Mouse (Mus musculus): ENCODE results near the gene Shc2. TPM values are rescaled to one million over a fixed set of nuclear protein-coding genes. Genes with fewer than 3 reads are reported as not detected.

The Shc2 gene
- polyA plus RNA-seq, 1 experiment from 2014 or later = 26.2 TPM

DNA sequence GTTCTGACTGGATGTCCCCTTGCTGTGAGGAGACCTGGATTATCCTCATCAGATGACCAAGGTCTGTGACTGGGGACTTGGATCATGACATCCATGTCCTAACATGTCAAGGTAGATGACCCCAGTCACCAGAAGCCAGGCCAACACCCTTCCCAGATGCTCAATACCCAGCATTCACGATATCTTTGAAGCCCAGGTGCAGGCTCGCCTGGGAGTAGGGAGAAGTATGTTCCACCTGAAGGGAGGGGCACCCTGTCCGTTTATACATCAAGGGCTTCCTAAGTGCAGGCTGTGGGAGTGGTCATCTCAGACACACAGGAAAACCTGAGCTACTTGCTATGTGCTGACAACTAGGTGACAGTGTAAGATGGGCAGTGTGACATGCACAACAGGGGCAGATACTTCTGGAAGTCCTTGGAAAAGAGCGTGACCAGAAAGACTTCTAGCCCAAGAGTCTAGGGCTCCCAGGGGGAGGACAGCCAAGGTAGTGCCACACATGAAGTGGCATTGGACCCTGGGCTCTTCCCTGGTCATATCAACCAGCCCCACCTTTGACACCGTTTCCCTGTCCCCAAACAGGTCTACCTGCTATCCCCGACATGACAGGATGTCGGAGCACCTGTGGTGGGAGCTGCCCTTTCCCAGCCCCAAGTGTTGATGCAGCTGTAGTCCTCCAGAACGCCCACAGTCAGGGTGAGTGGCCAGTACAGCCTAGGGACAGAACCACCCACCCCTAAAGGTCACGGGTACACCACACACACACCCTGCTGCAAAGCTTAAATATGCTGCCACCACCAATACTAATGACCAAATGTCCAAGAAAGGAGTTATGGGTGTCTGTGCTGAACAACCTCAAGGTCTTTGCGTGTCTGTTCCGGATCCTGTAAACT, 43.1 kb upstream of the Shc2 start:
- Histone ChIP-seq H3K9me3 (no peaks in the 10 kb centered on the region), H3K4me1 (peaks cover 15% of the 10 kb centered on the region), H3K36me3 (peaks cover 21% of the 10 kb centered on the region), H3K9ac (peak overlapping the region; percentile 36; the same call in 1 of the 2 replicates), H3K27me3 (no peaks in the 10 kb centered on the region), H3K27ac (peak overlapping the region; percentile 80), H3K4me2 (replicated peaks) (peak overlapping the region; percentile 63), H3K4me3 (peak overlapping the region; percentile 84)
- ATAC-seq (ENCODE audit: insufficient number of reproducible peaks, insufficient read depth, low FRiP score, low TSS enrichment) = peak; percentile 1; the same call in 1 of the 2 replicates
- 41% methylated on average over 11 of the region's 11 CpGs for WGBS

DNA sequence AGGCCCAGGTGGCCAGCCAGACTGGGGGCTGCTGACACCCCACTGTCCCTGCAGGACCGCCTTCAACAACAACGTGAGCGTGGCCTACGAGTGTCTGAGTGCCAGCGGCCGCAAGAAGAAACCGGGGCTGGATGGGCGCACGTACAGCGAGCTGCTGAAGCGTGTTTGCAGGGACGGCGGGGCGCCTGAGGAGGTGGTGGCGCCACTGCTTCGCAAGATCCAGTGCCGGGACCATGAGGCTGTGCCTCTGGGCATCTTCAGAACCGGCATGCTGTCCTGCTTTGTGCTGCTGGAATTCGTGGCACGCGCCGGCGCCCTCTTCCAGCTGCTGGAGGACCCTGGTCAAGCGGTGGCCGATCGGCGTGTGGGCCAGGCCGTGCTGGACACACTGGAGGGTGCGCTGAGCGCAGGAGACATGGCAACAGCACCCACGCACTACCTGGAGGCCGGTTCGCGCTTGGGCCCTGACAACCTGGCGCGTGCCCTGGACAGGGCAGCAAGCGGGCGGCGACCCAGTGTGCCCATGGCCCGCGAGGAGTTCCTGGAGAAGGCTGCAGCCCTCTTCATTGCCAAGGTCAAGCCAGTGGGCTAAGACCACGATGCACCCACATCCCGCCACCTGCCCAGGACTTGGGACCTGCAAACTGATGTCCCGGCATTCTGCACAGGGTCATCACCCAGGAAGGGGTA, 37.8 kb upstream of the Shc2 start:
- no peaks in the 10 kb centered on the region for H3K27me3 ChIP-seq
- H3K4me2 ChIP-seq (replicated peaks) = no peak overlapping the region
- H3K27ac ChIP-seq = no peak overlapping the region
- H3K4me3 ChIP-seq = no peak overlapping the region
- no peak overlapping the region for H3K9ac ChIP-seq
- peaks cover 8% of the 10 kb centered on the region for H3K4me1 ChIP-seq
- 52% methylated on average over 44 of the region's 44 CpGs for WGBS
- ATAC-seq (ENCODE audit: insufficient number of reproducible peaks, insufficient read depth, low FRiP score, low TSS enrichment) = no peak
- H3K9me3 ChIP-seq = no peaks in the 10 kb centered on the region
- H3K36me3 ChIP-seq = peaks cover 15% of the 10 kb centered on the region

DNA sequence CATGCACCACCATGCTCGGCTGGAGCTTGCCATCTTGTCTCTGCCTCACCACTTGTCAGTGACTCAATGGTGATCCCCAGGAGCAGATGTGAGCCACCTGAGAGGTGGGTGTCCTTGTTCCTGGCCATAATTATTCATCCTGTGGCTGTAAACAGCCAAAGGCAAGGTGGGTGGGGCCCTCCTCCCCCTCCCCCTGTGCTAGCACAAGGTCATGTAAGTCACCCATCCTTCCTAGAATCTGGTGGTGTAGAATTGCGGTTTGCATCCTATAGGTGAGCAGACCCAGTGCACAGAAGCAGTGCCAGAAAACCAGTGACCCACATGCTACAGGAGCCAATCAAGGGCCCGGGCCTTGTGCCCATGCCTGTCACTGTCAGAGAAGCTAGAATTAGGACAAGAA, 35.3 kb upstream of the Shc2 start:
- H3K4me3 ChIP-seq = no peak overlapping the region
- no peak overlapping the region for H3K4me2 ChIP-seq (replicated peaks)
- H3K27me3 ChIP-seq = no peaks in the 10 kb centered on the region
- no peak for ATAC-seq (ENCODE audit: insufficient number of reproducible peaks, insufficient read depth, low FRiP score, low TSS enrichment)
- 90% methylated on average over 3 of the region's 3 CpGs for WGBS
- no peak overlapping the region for H3K9ac ChIP-seq
- peaks cover 15% of the 10 kb centered on the region for H3K36me3 ChIP-seq
- no peak overlapping the region for H3K27ac ChIP-seq
- no peaks in the 10 kb centered on the region for H3K9me3 ChIP-seq
- peaks cover 13% of the 10 kb centered on the region for H3K4me1 ChIP-seq

DNA sequence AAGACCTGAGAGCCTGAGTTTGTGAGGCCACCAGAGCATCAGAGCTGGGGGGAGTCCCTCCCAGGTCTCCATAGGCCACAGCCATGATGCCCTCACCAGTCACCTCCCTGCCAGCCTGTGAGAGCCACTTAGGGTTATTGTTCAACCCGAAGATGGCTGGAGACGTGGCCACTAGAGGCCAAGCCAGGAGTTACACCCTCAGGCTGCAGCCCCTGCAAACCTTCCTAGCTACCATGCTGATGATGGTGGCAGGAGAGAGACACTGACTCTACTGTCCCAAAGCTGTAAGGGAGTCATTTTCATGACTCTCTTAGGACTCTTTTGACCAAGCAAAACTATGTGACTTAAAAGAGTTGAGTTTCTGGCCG, 34.4 kb upstream of the Shc2 start:
- Histone ChIP-seq H3K27me3 (no peaks in the 10 kb centered on the region), H3K27ac (no peak overlapping the region), H3K4me1 (peaks cover 13% of the 10 kb centered on the region), H3K9me3 (no peaks in the 10 kb centered on the region), H3K4me2 (replicated peaks) (no peak overlapping the region; the same call in 1 of the 2 replicates), H3K36me3 (peaks cover 15% of the 10 kb centered on the region), H3K9ac (no peak overlapping the region), H3K4me3 (no peak overlapping the region)
- WGBS = 66% methylated on average over 3 of the region's 3 CpGs
- no peak for ATAC-seq (ENCODE audit: insufficient number of reproducible peaks, insufficient read depth, low FRiP score, low TSS enrichment)

DNA sequence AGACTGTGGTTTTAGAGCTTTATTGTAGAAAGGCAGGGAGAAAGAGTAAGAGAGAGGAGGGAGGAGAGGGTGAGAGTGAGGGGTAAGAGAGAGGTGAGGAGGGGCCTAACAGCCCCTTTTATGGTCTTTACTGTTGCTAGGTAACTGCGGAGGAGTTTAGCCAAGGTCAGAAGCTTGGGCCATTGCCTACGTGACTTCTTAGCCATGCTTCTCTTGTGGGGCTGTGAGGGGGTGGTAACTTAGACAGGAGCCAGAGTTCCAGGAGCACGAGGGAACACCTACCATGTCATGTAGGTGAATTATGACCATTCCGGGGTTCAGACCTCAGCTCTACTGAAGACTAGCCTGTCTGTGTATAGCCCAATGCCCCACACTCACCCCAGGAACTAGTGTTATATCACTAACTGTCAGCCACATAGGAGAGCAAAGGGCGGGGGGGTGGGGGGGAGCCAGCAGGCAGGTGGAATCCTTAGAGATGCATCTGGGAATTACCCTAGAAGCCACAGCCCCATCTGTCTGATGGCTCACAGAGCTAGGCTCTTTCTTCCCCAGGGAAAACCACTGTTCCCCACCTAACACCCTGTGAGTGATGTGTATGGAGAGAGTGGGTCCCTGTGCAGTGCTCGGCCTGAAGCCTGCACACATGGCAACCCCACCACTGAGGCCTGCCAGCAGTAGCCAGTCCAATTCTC, 33.8 kb upstream of the Shc2 start:
- Histone ChIP-seq H3K9ac (no peak overlapping the region), H3K4me3 (no peak overlapping the region), H3K9me3 (no peaks in the 10 kb centered on the region), H3K36me3 (peaks cover 15% of the 10 kb centered on the region), H3K4me2 (replicated peaks) (no peak overlapping the region; the same call in 1 of the 2 replicates), H3K27ac (no peak overlapping the region), H3K27me3 (no peaks in the 10 kb centered on the region), H3K4me1 (peaks cover 13% of the 10 kb centered on the region)
- ATAC-seq (ENCODE audit: insufficient number of reproducible peaks, insufficient read depth, low FRiP score, low TSS enrichment) = no peak
- 80% methylated on average over 6 of the region's 6 CpGs for WGBS

DNA sequence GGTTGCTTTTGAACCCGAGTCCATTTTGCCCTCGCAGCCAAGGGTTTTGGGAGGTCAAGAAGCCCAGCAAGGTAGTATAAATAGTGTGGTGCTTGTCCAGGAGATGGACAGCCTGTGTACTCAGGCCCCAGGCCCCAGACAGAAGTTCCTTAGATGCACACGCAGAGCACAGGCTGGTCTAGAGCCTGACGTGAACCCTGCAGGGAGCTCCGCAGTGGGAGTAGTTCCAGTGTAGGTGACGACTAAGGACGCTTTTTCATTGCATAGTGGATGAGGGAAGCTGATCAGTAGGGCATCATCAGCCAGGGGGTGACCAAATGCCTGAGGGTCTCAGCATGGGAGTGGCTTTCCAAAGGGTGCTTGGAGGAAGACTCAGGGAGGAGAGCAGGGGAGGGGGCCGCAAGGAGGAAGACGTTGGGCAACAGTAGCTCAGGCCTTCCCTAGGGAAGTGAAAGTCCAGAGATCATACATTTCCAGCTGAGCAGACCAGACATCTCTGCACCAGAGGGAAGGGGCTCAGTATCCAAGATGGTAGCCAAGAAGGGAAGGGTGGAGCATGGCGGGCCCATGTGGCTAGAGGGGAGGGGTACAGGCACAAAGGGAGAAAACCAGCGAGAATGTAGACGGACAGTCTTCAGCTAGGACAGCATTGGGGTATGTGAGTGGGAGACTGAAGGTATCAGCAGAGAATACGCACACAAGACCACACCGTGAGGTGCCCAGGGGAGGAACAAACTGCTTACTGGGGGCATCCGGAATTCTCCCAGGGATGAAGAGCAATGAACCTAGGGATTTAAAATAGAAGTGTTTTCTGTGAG, 32.6 kb upstream of the Shc2 start:
- Histone ChIP-seq H3K4me2 (replicated peaks) (peak overlapping the region; percentile 91), H3K4me3 (peak overlapping the region; percentile 85), H3K36me3 (0 out of 2 replicates have a peak, but pooled peaks cover 7% of the 10 kb centered on the region), H3K27ac (peak overlapping the region; percentile 94), H3K9me3 (no peaks in the 10 kb centered on the region), H3K4me1 (peaks cover 13% of the 10 kb centered on the region), H3K27me3 (no peaks in the 10 kb centered on the region), H3K9ac (peak overlapping the region; percentile 78)
- 35% methylated on average over 15 of the region's 15 CpGs for WGBS
- ATAC-seq (ENCODE audit: insufficient number of reproducible peaks, insufficient read depth, low FRiP score, low TSS enrichment) = peak; percentile 6; the same call in 1 of the 2 replicates

DNA sequence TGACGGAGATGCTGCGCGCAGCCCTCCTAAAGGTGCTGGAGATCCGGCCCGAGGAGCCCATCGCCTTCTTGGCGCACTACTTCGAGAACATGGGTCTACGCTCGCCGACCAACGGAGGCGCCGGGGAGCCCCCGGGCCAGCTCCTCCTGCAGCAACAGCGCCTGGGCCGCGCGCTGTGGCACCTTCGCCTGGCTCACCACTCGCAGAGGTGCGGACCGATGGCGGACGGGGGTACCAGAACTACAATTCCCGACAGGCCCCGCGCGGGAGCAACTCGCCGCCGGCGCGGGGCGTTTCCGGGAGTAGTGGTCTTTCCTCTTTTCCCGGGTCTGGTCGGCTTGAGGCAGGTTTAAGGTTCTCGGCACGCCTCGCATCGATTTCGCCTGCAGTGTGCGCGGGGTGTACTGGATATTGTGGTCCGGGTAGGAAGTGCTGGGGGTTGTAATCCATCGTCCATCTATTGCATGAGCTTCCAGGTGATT, 31.9 kb upstream of the Shc2 start:
- Histone ChIP-seq H3K27me3 (no peaks in the 10 kb centered on the region), H3K36me3 (0 out of 2 replicates have a peak, but pooled peaks cover 7% of the 10 kb centered on the region), H3K4me3 (peak overlapping the region; percentile 85), H3K4me1 (peaks cover 13% of the 10 kb centered on the region), H3K27ac (peak overlapping the region; percentile 94), H3K9me3 (no peaks in the 10 kb centered on the region), H3K4me2 (replicated peaks) (peak overlapping the region; percentile 91), H3K9ac (peak overlapping the region; percentile 78)
- under 1% methylated on average over 47 of the region's 47 CpGs for WGBS
- ATAC-seq (ENCODE audit: insufficient number of reproducible peaks, insufficient read depth, low FRiP score, low TSS enrichment) = peak; percentile 44

DNA sequence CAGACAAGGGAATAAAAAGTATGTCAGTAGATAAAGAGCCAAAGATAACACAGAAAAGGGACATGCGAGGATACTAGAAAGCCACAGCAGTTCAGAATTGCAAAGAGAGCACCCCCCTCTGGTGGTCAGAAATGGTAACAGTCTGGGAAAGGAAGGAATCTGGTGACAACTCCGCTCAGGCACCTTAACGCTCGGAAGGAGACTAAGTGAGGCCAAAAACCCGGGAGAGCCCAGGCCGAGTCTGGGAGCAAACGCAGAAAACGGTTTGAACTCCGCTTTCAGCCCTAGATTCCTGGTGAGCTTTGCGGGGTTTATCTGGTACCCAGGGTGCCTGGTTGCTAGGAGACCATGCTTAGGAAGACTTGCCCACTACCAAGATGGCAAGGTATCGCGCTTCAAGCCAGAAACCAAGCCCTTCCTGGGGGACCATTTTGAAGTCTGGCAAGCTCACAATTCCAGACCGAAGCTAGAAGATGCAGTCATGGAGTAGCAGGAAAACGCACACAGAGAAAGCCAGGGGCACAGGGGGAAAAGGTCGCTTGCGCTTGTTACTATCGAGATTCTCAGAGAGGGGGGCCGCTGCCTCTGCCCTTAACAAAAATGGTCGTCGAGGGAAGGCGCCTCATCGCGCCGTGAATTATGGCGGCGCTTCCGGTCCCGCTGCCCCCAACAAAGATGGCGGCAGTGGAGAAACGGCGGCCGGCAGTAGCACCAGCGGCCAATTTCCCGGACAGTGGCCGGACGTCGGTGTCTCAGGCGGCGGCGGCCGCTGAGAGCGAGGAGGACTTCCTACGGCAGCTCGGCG, 31.3 kb upstream of the Shc2 start, which contains the start of gene Tpgs1:
Gene Tpgs1, plus strand, starts transcription at position 599 of the 805 bp plus-strand sequence.
- Histone ChIP-seq H3K4me2 (replicated peaks) (peak within 1 kb of the TSS; percentile 91), H3K9ac (peak within 1 kb of the TSS; percentile 78), H3K9me3 (no peaks in the 10 kb centered on the region), H3K27me3 (no peaks in the 10 kb centered on the region), H3K4me1 (peaks cover 13% of the 10 kb centered on the region), H3K36me3 (0 out of 2 replicates have a peak, but pooled peaks cover 7% of the 10 kb centered on the region), H3K27ac (peak within 1 kb of the TSS; percentile 94), H3K4me3 (peak within 1 kb of the TSS; percentile 85)
- WGBS = under 1% methylated on average over 45 of the region's 45 CpGs
- peak; percentile 57 for ATAC-seq (ENCODE audit: insufficient number of reproducible peaks, insufficient read depth, low FRiP score, low TSS enrichment)

DNA sequence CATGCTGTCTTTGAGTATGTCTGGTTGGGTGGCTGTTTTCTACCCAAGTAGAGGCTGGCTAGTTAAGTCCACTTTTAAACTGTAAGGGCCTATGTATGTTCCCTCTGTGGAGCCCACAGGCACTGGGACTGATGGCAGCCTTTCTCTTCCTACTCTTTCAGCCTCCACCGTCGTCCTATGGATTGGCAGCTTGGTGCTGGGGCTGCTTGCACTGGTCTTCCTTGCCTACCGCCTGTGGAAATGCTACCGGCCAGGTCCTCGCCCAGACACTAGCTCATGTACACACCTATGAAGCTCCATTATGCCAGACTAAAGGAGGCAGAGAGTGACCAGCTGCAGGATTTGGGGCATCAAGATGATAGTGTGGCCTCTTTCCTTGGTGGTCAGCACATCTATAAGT, 30.4 kb upstream of the Shc2 start:
- no peaks in the 10 kb centered on the region for H3K9me3 ChIP-seq
- WGBS = 82% methylated on average over 5 of the region's 5 CpGs
- no peak overlapping the region for H3K27ac ChIP-seq
- H3K4me3 ChIP-seq = no peak overlapping the region
- H3K4me1 ChIP-seq = peaks cover 13% of the 10 kb centered on the region
- ATAC-seq (ENCODE audit: insufficient number of reproducible peaks, insufficient read depth, low FRiP score, low TSS enrichment) = no peak
- no peak overlapping the region for H3K4me2 ChIP-seq (replicated peaks)
- H3K9ac ChIP-seq = no peak overlapping the region
- 0 out of 2 replicates have a peak, but pooled peaks cover 2% of the 10 kb centered on the region for H3K36me3 ChIP-seq
- no peaks in the 10 kb centered on the region for H3K27me3 ChIP-seq

DNA sequence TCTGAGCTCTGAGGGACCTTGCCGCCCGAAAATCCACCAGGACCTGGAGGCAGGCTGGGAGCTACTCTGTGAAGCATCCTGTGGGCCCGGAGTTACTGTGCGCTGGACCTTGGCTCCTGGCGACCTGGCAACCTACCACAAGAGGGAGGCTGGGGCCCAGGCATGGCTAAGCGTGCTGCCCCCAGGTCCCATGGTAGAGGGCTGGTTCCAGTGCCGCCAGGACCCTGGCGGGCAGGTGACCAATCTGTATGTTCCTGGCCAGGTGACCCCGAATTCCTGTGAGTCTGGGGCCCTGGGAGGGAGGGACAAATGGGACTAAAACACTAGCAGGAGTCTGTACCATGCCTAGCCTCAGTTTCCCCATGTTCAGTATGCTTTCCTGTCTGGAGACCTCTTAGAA, 28.8 kb upstream of the Shc2 start:
- WGBS = 69% methylated on average over 9 of the region's 9 CpGs

More for the DNA sequence above, 28.8 kb upstream of the Shc2 start:
- Histone ChIP-seq H3K4me1 (peaks cover 13% of the 10 kb centered on the region), H3K4me3 (no peak overlapping the region), H3K27me3 (no peaks in the 10 kb centered on the region), H3K36me3 (no peaks in the 10 kb centered on the region), H3K9ac (no peak overlapping the region), H3K9me3 (no peaks in the 10 kb centered on the region), H3K27ac (no peak overlapping the region), H3K4me2 (replicated peaks) (no peak overlapping the region)
- ATAC-seq (ENCODE audit: insufficient number of reproducible peaks, insufficient read depth, low FRiP score, low TSS enrichment) = no peak
